8 mouse cellular contexts compared by ENCODE assay signal in genomic region chr17:33816612-33817011, GRCm38 (mm10). TPM values are rescaled to one million over a fixed set of nuclear protein-coding genes. Genes with fewer than 3 reads are reported as not detected.
DNase-seq lines count a peak whose midpoint lies in the region; ATAC-seq and TF ChIP-seq lines count a peak whose summit lies in the region.

No protein-coding gene starts in this region.

- no peak for DNase-seq in heart, postnatal 0 days (ENCODE audit: low spot score)
- DNase-seq in testis, postnatal 14 days (ENCODE audit: low spot score), result no peak
- no peak for DNase-seq in right cerebral cortex, postnatal 25 days
- DNase-seq in layer of hippocampus, adult 9-11 months, result no peak

- no peak for TF ChIP-seq CTCF in ES-Bruce4 (IDR thresholded peaks at IDR 0.05; ENCODE audit: low read depth, low read length)
- no peak for TF ChIP-seq CTCF in heart, postnatal 0 days (IDR thresholded peaks at IDR 0.05; ENCODE audit: low read depth)

- TF ChIP-seq POLR2A in ES-Bruce4 (IDR thresholded peaks at IDR 0.05; ENCODE audit: insufficient read depth, low read length), result no peak

- no peaks in the 10 kb centered on the region for H3K9me3 ChIP-seq in erythroblast, embryonic 14.5 days (ENCODE audit: control insufficient read depth, low read length)
- H3K9me3 ChIP-seq in ES-Bruce4 (replicated peaks; ENCODE audit: control insufficient read depth, insufficient read depth, low read length, poor library complexity, severe bottlenecking), result no peaks in the 10 kb centered on the region
- H3K9me3 ChIP-seq in heart, postnatal 0 days (replicated peaks; ENCODE audit: control insufficient read depth, low read length), result no peaks in the 10 kb centered on the region
- no peaks in the 10 kb centered on the region for H3K9me3 ChIP-seq in lung, embryonic 16.5 days (ENCODE audit: control insufficient read depth, low read length)

- H3K4me3 ChIP-seq in erythroblast, embryonic 14.5 days (replicated peaks), result peak overlapping the region; percentile 83
- peak overlapping the region; percentile 62 for H3K4me3 ChIP-seq in ES-Bruce4 (ENCODE audit: low read depth, low read length)
- H3K4me3 ChIP-seq in heart, postnatal 0 days (ENCODE audit: low read depth, low read length), result peak overlapping the region; percentile 53; the same call in 1 of the 2 replicates
- peak overlapping the region; percentile 59 for H3K4me3 ChIP-seq in lung, embryonic 16.5 days (ENCODE audit: low read length)

- H3K27ac ChIP-seq in ES-Bruce4 (ENCODE audit: insufficient read depth, low read length), result 0 out of 2 replicates have a peak overlapping the region, but pooled peaks have one; percentile 9
- peak overlapping the region; percentile 79 for H3K27ac ChIP-seq in heart, postnatal 0 days (ENCODE audit: low read depth)
- peak overlapping the region; percentile 93 for H3K27ac ChIP-seq in lung, embryonic 16.5 days (ENCODE audit: low read length)

- H3K9ac ChIP-seq in ES-Bruce4 (ENCODE audit: low read depth, poor library complexity, severe bottlenecking), result peak overlapping the region; percentile 57
- peak overlapping the region; percentile 58; the same call in 1 of the 2 replicates for H3K9ac ChIP-seq in heart, postnatal 0 days (replicated peaks; ENCODE audit: low read depth, low read length)
- H3K9ac ChIP-seq in lung, embryonic 16.5 days (ENCODE audit: low read length), result peak overlapping the region; percentile 80

- TF ChIP-seq EP300 in ES-Bruce4 (IDR thresholded peaks at IDR 0.05; ENCODE audit: insufficient read depth, low read depth, low read length), result no peak
- no peak for TF ChIP-seq EP300 in heart, postnatal 0 days (IDR thresholded peaks at IDR 0.05; ENCODE audit: low read depth)

- peaks cover 19% of the 10 kb centered on the region for H3K27me3 ChIP-seq in erythroblast, embryonic 14.5 days (ENCODE audit: control insufficient read depth)
- no peaks in the 10 kb centered on the region for H3K27me3 ChIP-seq in ES-Bruce4 (ENCODE audit: control insufficient read depth, insufficient read depth, low read length, poor library complexity, severe bottlenecking)
- 0 out of 2 replicates have a peak, but pooled peaks cover 5% of the 10 kb centered on the region for H3K27me3 ChIP-seq in heart, postnatal 0 days (ENCODE audit: control insufficient read depth, insufficient read depth, low read length)
- no peaks in the 10 kb centered on the region for H3K27me3 ChIP-seq in lung, embryonic 16.5 days (ENCODE audit: control insufficient read depth, insufficient read depth, low read depth, low read length)

- 64% methylated on average over 5 of the region's 5 CpGs for WGBS in heart, postnatal 0 days
- WGBS in lung, embryonic 16.5 days, result 28% methylated on average over 5 of the region's 5 CpGs

- peak overlapping the region; percentile 79 for H3K4me2 ChIP-seq in heart, postnatal 0 days (ENCODE audit: low read depth, low read length)
- H3K4me2 ChIP-seq in lung, embryonic 16.5 days (ENCODE audit: low read depth, low read length), result peak overlapping the region; percentile 84

- ATAC-seq in erythroblast, adult 5-6 weeks (replicated peaks; ENCODE audit: low FRiP score, poor library complexity, severe bottlenecking), result no peak
- ATAC-seq in heart, postnatal 0 days (ENCODE audit: insufficient read depth, low read depth), result no peak
- ATAC-seq in lung, embryonic 16.5 days (ENCODE audit: low read depth), result no peak

- peaks cover 30% of the 10 kb centered on the region for H3K4me1 ChIP-seq in erythroblast, embryonic 14.5 days (ENCODE audit: control insufficient read depth)
- H3K4me1 ChIP-seq in ES-Bruce4 (ENCODE audit: control insufficient read depth, insufficient read depth, low read length), result peaks cover 2% of the 10 kb centered on the region
- peaks cover 9% of the 10 kb centered on the region; the same call in 1 of the 2 replicates for H3K4me1 ChIP-seq in heart, postnatal 0 days (ENCODE audit: control insufficient read depth, insufficient read depth)
- peaks cover 24% of the 10 kb centered on the region for H3K4me1 ChIP-seq in lung, embryonic 16.5 days (replicated peaks; ENCODE audit: control insufficient read depth, insufficient read depth, low read length)

- H3K36me3 ChIP-seq in erythroblast, embryonic 14.5 days (ENCODE audit: control insufficient read depth), result peaks cover 37% of the 10 kb centered on the region
- peaks cover 16% of the 10 kb centered on the region for H3K36me3 ChIP-seq in ES-Bruce4 (ENCODE audit: control insufficient read depth, insufficient read depth, low read length, poor library complexity, severe bottlenecking)
- H3K36me3 ChIP-seq in heart, postnatal 0 days (replicated peaks; ENCODE audit: control insufficient read depth, insufficient read depth, low read length), result peaks cover 28% of the 10 kb centered on the region
- H3K36me3 ChIP-seq in lung, embryonic 16.5 days (ENCODE audit: control insufficient read depth, insufficient read depth, low read length), result peaks cover 25% of the 10 kb centered on the region

RNA-seq across cellular contexts. Expression of gene Kank3, which starts 6.3 kb away (rescaled TPM):
- 0.03 TPM in 2 replicates for polyA plus RNA-seq in erythroblast, embryonic 14.5 days (2012)
- not detected in 2 replicates for total RNA-seq in erythroblast, adult 5-6 weeks (2015; ENCODE audit: low replicate concordance)
- 0.42 and 1.3 TPM in 2 replicates for total RNA-seq in erythroblast, adult 5-6 weeks (2017; ENCODE audit: low replicate concordance)
- 40.0 and 44.7 TPM in 2 replicates for polyA plus RNA-seq in ES-Bruce4 (2011; ENCODE audit: insufficient read depth, insufficient read length, low read depth, missing spikeins)
- total RNA-seq in heart, postnatal 0 days (2014; rRNA removed; ENCODE audit: low replicate concordance), result 33.3 and 68.7 TPM in 2 replicates
- 46.1 and 50.8 TPM in 2 replicates for polyA plus RNA-seq in heart, postnatal 0 days (2015; fragmentation: Nextera tagmentation; extraction: Ambion mirVana)
- polyA plus RNA-seq in lung, embryonic 16.5 days (2015; fragmentation: Nextera tagmentation; extraction: Ambion mirVana), result 78.8 and 89.6 TPM in 2 replicates

RNA-seq across cellular contexts. Expression of gene Rps28, which starts 7.8 kb away (rescaled TPM):
- 366 and 664 TPM in 2 replicates for polyA plus RNA-seq in erythroblast, embryonic 14.5 days (2012)
- 216 and 275 TPM in 2 replicates for total RNA-seq in erythroblast, adult 5-6 weeks (2015; ENCODE audit: low replicate concordance)
- 302 and 335 TPM in 2 replicates for total RNA-seq in erythroblast, adult 5-6 weeks (2017; ENCODE audit: low replicate concordance)
- polyA plus RNA-seq in ES-Bruce4 (2011; ENCODE audit: insufficient read depth, insufficient read length, low read depth, missing spikeins), result 3,700 and 3,844 TPM in 2 replicates
- total RNA-seq in heart, postnatal 0 days (2014; rRNA removed; ENCODE audit: low replicate concordance), result 127 and 305 TPM in 2 replicates
- polyA plus RNA-seq in heart, postnatal 0 days (2015; fragmentation: Nextera tagmentation; extraction: Ambion mirVana), result 622 and 631 TPM in 2 replicates
- 929 and 1,039 TPM in 2 replicates for polyA plus RNA-seq in lung, embryonic 16.5 days (2015; fragmentation: Nextera tagmentation; extraction: Ambion mirVana)

RNA-seq across cellular contexts. Expression of gene Ndufa7, which starts 7.8 kb away (rescaled TPM):
- 125 and 152 TPM in 2 replicates for polyA plus RNA-seq in erythroblast, embryonic 14.5 days (2012)
- total RNA-seq in erythroblast, adult 5-6 weeks (2015; ENCODE audit: low replicate concordance), result 50.6 and 57.5 TPM in 2 replicates
- total RNA-seq in erythroblast, adult 5-6 weeks (2017; ENCODE audit: low replicate concordance), result 35.4 and 46.6 TPM in 2 replicates
- 406 and 464 TPM in 2 replicates for polyA plus RNA-seq in ES-Bruce4 (2011; ENCODE audit: insufficient read depth, insufficient read length, low read depth, missing spikeins)
- 467 and 766 TPM in 2 replicates for total RNA-seq in heart, postnatal 0 days (2014; rRNA removed; ENCODE audit: low replicate concordance)
- polyA plus RNA-seq in heart, postnatal 0 days (2015; fragmentation: Nextera tagmentation; extraction: Ambion mirVana), result 899 and 938 TPM in 2 replicates
- 482 and 489 TPM in 2 replicates for polyA plus RNA-seq in lung, embryonic 16.5 days (2015; fragmentation: Nextera tagmentation; extraction: Ambion mirVana)

RNA-seq across cellular contexts. Expression of gene Cd320, which starts 26.3 kb away (rescaled TPM):
- 0.26 and 0.86 TPM in 2 replicates for polyA plus RNA-seq in erythroblast, embryonic 14.5 days (2012)
- total RNA-seq in erythroblast, adult 5-6 weeks (2015; ENCODE audit: low replicate concordance), result 3.1 and 3.3 TPM in 2 replicates
- not detected in 2 replicates for total RNA-seq in erythroblast, adult 5-6 weeks (2017; ENCODE audit: low replicate concordance)
- 30.6 and 35.7 TPM in 2 replicates for polyA plus RNA-seq in ES-Bruce4 (2011; ENCODE audit: insufficient read depth, insufficient read length, low read depth, missing spikeins)
- 17.3 and 24.0 TPM in 2 replicates for total RNA-seq in heart, postnatal 0 days (2014; rRNA removed; ENCODE audit: low replicate concordance)
- 37.3 and 41.6 TPM in 2 replicates for polyA plus RNA-seq in heart, postnatal 0 days (2015; fragmentation: Nextera tagmentation; extraction: Ambion mirVana)
- polyA plus RNA-seq in lung, embryonic 16.5 days (2015; fragmentation: Nextera tagmentation; extraction: Ambion mirVana), result 63.4 and 67.1 TPM in 2 replicates

RNA-seq across cellular contexts. Expression of gene Angptl4, which starts 35.0 kb away (rescaled TPM):
- 0.07 TPM in 1 of 2 replicates, not detected in the other for polyA plus RNA-seq in erythroblast, embryonic 14.5 days (2012)
- total RNA-seq in erythroblast, adult 5-6 weeks (2015; ENCODE audit: low replicate concordance), result 0.96 and 1.5 TPM in 2 replicates
- total RNA-seq in erythroblast, adult 5-6 weeks (2017; ENCODE audit: low replicate concordance), result 1.1 and 4.3 TPM in 2 replicates
- 3.6 and 3.9 TPM in 2 replicates for polyA plus RNA-seq in ES-Bruce4 (2011; ENCODE audit: insufficient read depth, insufficient read length, low read depth, missing spikeins)
- 35.2 and 79.3 TPM in 2 replicates for total RNA-seq in heart, postnatal 0 days (2014; rRNA removed; ENCODE audit: low replicate concordance)
- polyA plus RNA-seq in heart, postnatal 0 days (2015; fragmentation: Nextera tagmentation; extraction: Ambion mirVana), result 59.2 and 124 TPM in 2 replicates
- 46.1 and 48.3 TPM in 2 replicates for polyA plus RNA-seq in lung, embryonic 16.5 days (2015; fragmentation: Nextera tagmentation; extraction: Ambion mirVana)

Comparison
In these comparisons a context has a peak if more than half of its experiments do, and no peak if none do; other contexts are left out.
1. H3K27ac ChIP-seq: peak in every context shown above with its lines; median percentile 93 in lung, embryonic 16.5 days; 79 in heart, postnatal 0 days; 9 in ES-Bruce4.
2. RNA of gene Kank3, which starts 6.3 kb away (polyA plus RNA-seq): 78.8 to 89.6 TPM in lung, embryonic 16.5 days, 46.1 to 50.8 TPM in heart, postnatal 0 days and 40.0 to 44.7 TPM in ES-Bruce4; 0.03 TPM in erythroblast, embryonic 14.5 days; every median in the first group is over 10 times any median in the second.
3. Peak in every context shown above with its lines, with median percentiles within 50 percentile points of each other: H3K4me3 ChIP-seq and H3K9ac ChIP-seq.